In genomic region chr7:101954163-101954562, GRCm38 (mm10) we compare ENCODE assay signal across 33 mouse cellular contexts. TPM values are rescaled to one million over a fixed set of nuclear protein-coding genes. Genes with fewer than 3 reads are reported as not detected.
DNase-seq lines count a peak whose midpoint lies in the region; ATAC-seq lines count a peak whose summit lies in the region.
"Had no signal": no experiment of that assay in that cellular context is flagged by ENCODE, and none has a peak within 500 bp of the region (broad histone marks: within the 10 kb centered on the region; RNA-seq: fewer than 3 reads in every experiment).

No protein-coding gene starts in this region.

- H3K36me3 ChIP-seq in megakaryocyte, embryonic 14.5 days (replicated peaks; ENCODE audit: low read length) = no peaks in the 10 kb centered on the region
- H3K36me3 ChIP-seq: forebrain, embryonic 15.5 days; hindbrain, embryonic 13.5 days; limb, embryonic 12.5 days; neural tube, embryonic 12.5 days; stomach, embryonic 15.5 days had no signal

- peaks cover 80% of the 10 kb centered on the region for H3K4me1 ChIP-seq in megakaryocyte, embryonic 14.5 days
- H3K4me1 ChIP-seq: embryonic facial prominence, embryonic 13.5 days; forebrain, embryonic 15.5 days; hindbrain, embryonic 13.5 days; limb, embryonic 12.5 days; neural tube, embryonic 12.5 days; stomach, embryonic 15.5 days had no signal

- ATAC-seq in megakaryocyte, adult 5-6 weeks (ENCODE audit: poor library complexity, severe bottlenecking) = no peak
- ATAC-seq: activated CD4-positive, CD25-positive, alpha-beta regulatory T cell, adult 4 months; forebrain, embryonic 15.5 days; midbrain, embryonic 16.5 days had no signal

- H3K4me3 ChIP-seq in megakaryocyte, embryonic 14.5 days (replicated peaks) = peak overlapping the region; percentile 74
- H3K4me3 ChIP-seq: embryonic facial prominence, embryonic 13.5 days; forebrain, embryonic 10.5 days; forebrain, embryonic 15.5 days; hindbrain, embryonic 13.5 days; limb, embryonic 12.5 days; liver, embryonic 15.5 days; neural tube, embryonic 12.5 days; stomach, embryonic 15.5 days had no signal

- peak; percentile 52 for DNase-seq in heart, adult 11 months
- DNase-seq in heart, postnatal 4 days = no peak
- peak; percentile 71 for DNase-seq in 416B (ENCODE audit: low read depth)
- peak; percentile 38 for DNase-seq in gonadal fat pad, adult 2 months (ENCODE audit: low read depth)
- DNase-seq in retina, postnatal 1 day = no peak
- DNase-seq: adrenal gland, postnatal 10 days; B cell, adult 2 months; cerebellum, adult 18-20 months; cerebellum, postnatal 10 days; gastrocnemius, postnatal 10 days; heart, adult 18-20 months; heart, postnatal 36 days; kidney, adult 11 months; kidney, postnatal 14 days; layer of hippocampus, adult 9-11 months; lung, embryonic 14.5 days; lung, postnatal 14 days; thymus, postnatal 36 days had no signal

- no peaks in the 10 kb centered on the region for H3K27me3 ChIP-seq in megakaryocyte, embryonic 14.5 days (replicated peaks)
- H3K27me3 ChIP-seq: embryonic facial prominence, embryonic 13.5 days; forebrain, embryonic 15.5 days; hindbrain, embryonic 13.5 days; limb, embryonic 12.5 days; liver, embryonic 15.5 days; neural tube, embryonic 12.5 days; stomach, embryonic 15.5 days had no signal

- no peaks in the 10 kb centered on the region for H3K9me3 ChIP-seq in megakaryocyte, embryonic 14.5 days
- H3K9me3 ChIP-seq: embryonic facial prominence, embryonic 13.5 days; forebrain, embryonic 10.5 days; forebrain, embryonic 15.5 days; hindbrain, embryonic 13.5 days; limb, embryonic 12.5 days; liver, embryonic 15.5 days; neural tube, embryonic 12.5 days; stomach, embryonic 15.5 days had no signal

RNA-seq across cellular contexts. Expression of gene Numa1, which starts 20.3 kb away (rescaled TPM):
- 100 to 1,000 TPM in 1 of 2 experiments, 10 to 100 TPM in 1; 98.4 to 108 TPM for total RNA-seq in heart, postnatal 4 days (2021)
- polyA plus RNA-seq in megakaryocyte, embryonic 14.5 days (2012; ENCODE audit: insufficient read depth, low replicate concordance) = 57.5 and 58.2 TPM in 2 replicates
- 71.4 and 82.2 TPM in 2 replicates for total RNA-seq in megakaryocyte, adult 5-6 weeks (2015)
- total RNA-seq in megakaryocyte, adult 5-6 weeks (2017) = 122 and 139 TPM in 2 replicates
- polyA plus RNA-seq in gonadal fat pad, adult 2 months (2012; rRNA removed) = 71.4 and 81.8 TPM in 2 replicates

RNA-seq across cellular contexts. Expression of gene Lrrc51, which starts 20.5 kb away (rescaled TPM):
- 1 to 10 TPM; 1.1 TPM for total RNA-seq in heart, postnatal 4 days (2021)
- not detected in 2 replicates for polyA plus RNA-seq in megakaryocyte, embryonic 14.5 days (2012; ENCODE audit: insufficient read depth, low replicate concordance)
- total RNA-seq in megakaryocyte, adult 5-6 weeks (2015) = 0.82 and 1.1 TPM in 2 replicates
- 0.70 TPM in 1 of 2 replicates, not detected in the other for total RNA-seq in megakaryocyte, adult 5-6 weeks (2017)
- 53.1 and 61.5 TPM in 2 replicates for polyA plus RNA-seq in gonadal fat pad, adult 2 months (2012; rRNA removed)

RNA-seq across cellular contexts. Expression of gene Tomt, which starts 48.0 kb away (rescaled TPM):
- total RNA-seq in heart, postnatal 4 days (2021) = not detected
- not detected in 2 replicates for polyA plus RNA-seq in megakaryocyte, embryonic 14.5 days (2012; ENCODE audit: insufficient read depth, low replicate concordance)
- 0.11 TPM in 1 of 2 replicates, not detected in the other for total RNA-seq in megakaryocyte, adult 5-6 weeks (2015)
- total RNA-seq in megakaryocyte, adult 5-6 weeks (2017) = 0.07 TPM in 1 of 2 replicates, not detected in the other
- polyA plus RNA-seq in gonadal fat pad, adult 2 months (2012; rRNA removed) = 1.3 and 2.0 TPM in 2 replicates
- total RNA-seq: gastrocnemius, postnatal 10 days; heart, adult 18-20 months; heart, postnatal 36 days; liver, adult 2 months had no signal
- polyA plus RNA-seq: heart, embryonic 16.5 days; small intestine, adult 2 months had no signal

RNA-seq across cellular contexts. Expression of gene Lamtor1, which starts 48.5 kb away (rescaled TPM):
- total RNA-seq in heart, postnatal 4 days (2021) = 100 to 1,000 TPM; 104 to 109 TPM
- polyA plus RNA-seq in megakaryocyte, embryonic 14.5 days (2012; ENCODE audit: insufficient read depth, low replicate concordance) = 156 and 181 TPM in 2 replicates
- total RNA-seq in megakaryocyte, adult 5-6 weeks (2015) = 137 and 160 TPM in 2 replicates
- total RNA-seq in megakaryocyte, adult 5-6 weeks (2017) = 127 and 128 TPM in 2 replicates
- 318 and 389 TPM in 2 replicates for polyA plus RNA-seq in gonadal fat pad, adult 2 months (2012; rRNA removed)

Comparison
In these comparisons a context has a peak if more than half of its experiments do, and no peak if none do; other contexts are left out.
1. DNase-seq: peak in heart, adult 11 months (single experiment), 416B (single experiment) and gonadal fat pad, adult 2 months (single experiment); none in heart, postnatal 4 days (single experiment) and retina, postnatal 1 day (single experiment).